Mouse (Mus musculus) testis, adult 2 months (tissue): ENCODE results near the gene Gm43064. TPM values are rescaled to one million over a fixed set of nuclear protein-coding genes. Genes with fewer than 3 reads are reported as not detected.
A peak's percentile ranks its signal among the peaks of the same experiment; 100 is the strongest.
"Not testable (repeated sequence)": the region's sequence is repeated elsewhere in the genome, so short reads cannot be mapped to it uniquely, and the experiment has no call there.

Experiments
- H3K27ac ChIP-seq: fragments of 200-500 bp; 2 replicates; pipeline ENCODE4 v1.5.1; 2012; ENCODE audit warnings: low read depth, low read length; ENCODE audit not compliant: control insufficient read depth, insufficient read depth
- H3K27me3 ChIP-seq: fragments of 200-500 bp; 2 replicates; pipeline ENCODE4 v1.6.1; 2012; ENCODE audit warnings: mild to moderate bottlenecking, low read length, moderate library complexity; ENCODE audit not compliant: control insufficient read depth, insufficient read depth
- H3K36me3 ChIP-seq: fragments of 200-500 bp; 2 replicates; pipeline ENCODE4 v1.6.1; 2012; ENCODE audit warnings: mild to moderate bottlenecking, low read length; ENCODE audit not compliant: control insufficient read depth, insufficient read depth
- H3K4me1 ChIP-seq: fragments of 200-500 bp; 2 replicates; pipeline ENCODE4 v1.6.1; 2012; ENCODE audit warnings: low read length; ENCODE audit not compliant: control insufficient read depth, insufficient read depth
- H3K4me3 ChIP-seq: fragments of 200-500 bp; 2 replicates; pipeline ENCODE4 v1.5.1; 2012; ENCODE audit warnings: low read depth, mild to moderate bottlenecking, low read length, moderate library complexity, mixed read lengths; ENCODE audit not compliant: control insufficient read depth
- CTCF ChIP-seq: fragments of 200-500 bp; IDR thresholded peaks from 2 replicates; pipeline ENCODE4 v1.5.1; 2012; ENCODE audit warnings: low read depth, mild to moderate bottlenecking, inconsistent platforms, low read length, moderate library complexity; ENCODE audit not compliant: control insufficient read depth, insufficient read depth, insufficient replicate concordance
- POLR2A ChIP-seq: fragments of 200-500 bp; IDR thresholded peaks from 2 replicates; pipeline ENCODE4 v1.6.1; 2012; ENCODE audit warnings: low read depth, mild to moderate bottlenecking, inconsistent platforms, low read length, moderate library complexity; ENCODE audit not compliant: control insufficient read depth
- polyA plus RNA-seq: library from polyadenylated mRNA; depleted of rRNA; stranded (reverse); fragments of >200 nt; gene quantifications from 2 replicates; pipeline ENCODE4 v1.2.3, GENCODE M21; 2012

Gm43064 gene
- polyA plus RNA-seq, 1 experiment, result 2.2 TPM

GRCm38 (mm10) chr3:103790346-103791145, 18.8 kb upstream of the Gm43064 start:
- no peaks in the 10 kb centered on the region for H3K36me3 ChIP-seq
- peak overlapping the region; percentile 86 for H3K27ac ChIP-seq
- TF ChIP-seq CTCF (no peak), POLR2A (peak; percentile 49; the same call in 1 of the 2 replicates)
- peaks cover 7% of the 10 kb centered on the region for H3K4me1 ChIP-seq
- H3K4me3 ChIP-seq, result peak overlapping the region; percentile 100
- H3K27me3 ChIP-seq, result no peaks in the 10 kb centered on the region

GRCm38 (mm10) chr3:103791230-103792110, 17.9 kb upstream of the Gm43064 start, which contains the start of gene Hipk1:
Hipk1 (minus strand) TSS chr3:103791563.
- TF ChIP-seq CTCF (no peak), POLR2A (peak; percentile 96)
- Histone ChIP-seq H3K36me3 (no peaks in the 10 kb centered on the region), H3K4me3 (peak within 1 kb of the TSS; percentile 100), H3K27ac (peak within 1 kb of the TSS; percentile 100), H3K27me3 (no peaks in the 10 kb centered on the region), H3K4me1 (peaks cover 7% of the 10 kb centered on the region)

GRCm38 (mm10) chr3:103792111-103792406, 17.3 kb upstream of the Gm43064 start:
- not testable (repeated sequence) for H3K4me1 ChIP-seq, H3K36me3 ChIP-seq, H3K27me3 ChIP-seq
- Histone ChIP-seq H3K4me3 (peak overlapping the region; percentile 100), H3K27ac (peak overlapping the region; percentile 100)

- H3K27me3 ChIP-seq, result no peaks in the 10 kb centered on the region
Observed at GRCm38 (mm10) chr3:103792566-103792965, 16.8 kb upstream of the Gm43064 start.

GRCm38 (mm10) chr3:103796389-103796788, 13.0 kb upstream of the Gm43064 start:
- Histone ChIP-seq H3K27me3 (no peaks in the 10 kb centered on the region), H3K4me1 (peaks cover 2% of the 10 kb centered on the region), H3K27ac (no peak overlapping the region), H3K36me3 (no peaks in the 10 kb centered on the region), H3K4me3 (no peak overlapping the region)
- no peak for TF ChIP-seq POLR2A
- no peak for TF ChIP-seq CTCF

More at GRCm38 (mm10) chr3:103792566-103792965, 16.8 kb upstream of the Gm43064 start:
- peaks cover 7% of the 10 kb centered on the region for H3K4me1 ChIP-seq
- no peaks in the 10 kb centered on the region for H3K36me3 ChIP-seq
- no peak for TF ChIP-seq CTCF
- no peak for TF ChIP-seq POLR2A
- 0 out of 2 replicates have a peak overlapping the region, but pooled peaks have one; percentile 51 for H3K27ac ChIP-seq
- peak overlapping the region; percentile 45; the same call in 1 of the 2 replicates for H3K4me3 ChIP-seq

DNA sequence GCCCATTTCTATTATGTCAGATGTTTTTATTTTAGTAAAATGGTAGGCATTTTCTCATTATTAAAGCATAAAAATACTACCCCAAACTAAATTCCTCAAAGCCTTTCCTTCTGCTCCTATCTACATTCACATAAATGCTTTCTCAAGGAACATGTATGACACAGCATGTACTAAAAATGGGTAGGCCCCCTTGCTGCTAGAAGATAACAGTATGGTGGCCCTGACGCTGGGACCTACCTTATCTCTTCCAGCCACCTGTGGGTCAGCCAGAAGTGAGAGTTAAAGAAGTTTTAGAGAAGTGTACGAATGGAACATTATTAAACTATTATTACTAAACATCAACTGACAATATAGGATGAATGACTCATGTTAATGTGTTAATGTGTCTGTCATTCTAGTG, 9.9 kb upstream of the Gm43064 start:
- H3K4me1 ChIP-seq, result no peaks in the 10 kb centered on the region

More for the DNA sequence above, 9.9 kb upstream of the Gm43064 start:
- Histone ChIP-seq H3K27me3 (no peaks in the 10 kb centered on the region), H3K27ac (no peak overlapping the region), H3K4me3 (no peak overlapping the region), H3K36me3 (peaks cover 4% of the 10 kb centered on the region; the same call in 1 of the 2 replicates)
- TF ChIP-seq POLR2A (no peak), CTCF (no peak)
